Mouse (Mus musculus) ES-E14 (cell line): ENCODE results near the gene Prrt4.

Source experiments
- CHD2 ChIP-seq: IDR thresholded peaks from 2 replicates; pipeline ENCODE4 v1.6.1; 2014; ENCODE audit warnings: mild to moderate bottlenecking, low read depth, low read length, inconsistent platforms
- HCFC1 ChIP-seq: IDR thresholded peaks from 2 replicates; pipeline ENCODE4 v1.6.1; 2012; ENCODE audit warnings: low read length, inconsistent platforms, borderline replicate concordance; ENCODE audit not compliant: insufficient read depth

- no peak for TF ChIP-seq CHD2
- TF ChIP-seq HCFC1 = no peak
Measured at GRCm38 (mm10) chr6:29166196-29166595, 13.2 kb downstream of the Prrt4 start.
